Mouse (Mus musculus): Measurements from ENCODE around the gene Reep1. TPM values are rescaled to one million over a fixed set of nuclear protein-coding genes. Genes with fewer than 3 reads are reported as not detected.

Reep1 gene
- 20.8 and 25.0 TPM in 2 replicates for polyA plus RNA-seq (2014; fragmentation: Nextera tagmentation; extraction: Ambion mirVana)

- H3K27me3 ChIP-seq (ENCODE audit: control insufficient read depth, insufficient read depth, low read length): peaks cover 4% of the 10 kb centered on the region; the same call in 1 of the 2 replicates
- peak within 1 kb of the TSS; percentile 72 for H3K4me3 ChIP-seq (ENCODE audit: low read depth, low read length)
- H3K27ac ChIP-seq (ENCODE audit: low read depth, low read length): peak within 1 kb of the TSS; percentile 86
- H3K4me2 ChIP-seq: peak within 1 kb of the TSS; percentile 89
- H3K9me3 ChIP-seq (replicated peaks; ENCODE audit: control insufficient read depth, low read length): no peaks in the 10 kb centered on the region
- under 1% methylated on average over 79 of the region's 91 CpGs for WGBS (ENCODE audit: insufficient replicate concordance)
- peak within 1 kb of the TSS; percentile 75 for H3K9ac ChIP-seq (ENCODE audit: low read depth, low read length)
- ATAC-seq (replicated peaks; ENCODE audit: insufficient number of reproducible peaks, low FRiP score, low TSS enrichment): peak; percentile 83
- H3K4me1 ChIP-seq (ENCODE audit: control insufficient read depth, insufficient read depth, low read length): peaks cover 8% of the 10 kb centered on the region
- H3K36me3 ChIP-seq (ENCODE audit: control insufficient read depth, insufficient read depth, low read length): no peaks in the 10 kb centered on the region
Observed at GRCm38 (mm10) chr6:71707511-71708501, at the start of gene Reep1. Reep1 (plus strand) TSS chr6:71707561.

GRCm38 (mm10) chr6:71658290-71658689 is 49.1 kb upstream of the Reep1 start:
- WGBS (ENCODE audit: insufficient replicate concordance): 22% methylated on average over 2 of the region's 2 CpGs
- 0 out of 2 replicates have a peak overlapping the region, but pooled peaks have one; percentile 22 for H3K27ac ChIP-seq (ENCODE audit: low read depth, low read length)
- no peak overlapping the region for H3K4me3 ChIP-seq (ENCODE audit: low read depth, low read length)
- no peaks in the 10 kb centered on the region for H3K36me3 ChIP-seq (ENCODE audit: control insufficient read depth, insufficient read depth, low read length)
- no peak for ATAC-seq (replicated peaks; ENCODE audit: insufficient number of reproducible peaks, low FRiP score, low TSS enrichment)
- no peak overlapping the region for H3K9ac ChIP-seq (ENCODE audit: low read depth, low read length)
- peaks cover 11% of the 10 kb centered on the region for H3K4me1 ChIP-seq (ENCODE audit: control insufficient read depth, insufficient read depth, low read length)
- no peak overlapping the region for H3K4me2 ChIP-seq
- H3K27me3 ChIP-seq (ENCODE audit: control insufficient read depth, insufficient read depth, low read length): no peaks in the 10 kb centered on the region
- H3K9me3 ChIP-seq (replicated peaks; ENCODE audit: control insufficient read depth, low read length): no peaks in the 10 kb centered on the region

- H3K27ac ChIP-seq (ENCODE audit: low read depth, low read length): no peak overlapping the region
- 74% methylated on average over 1 of the region's 1 CpGs for WGBS (ENCODE audit: insufficient replicate concordance)
- H3K27me3 ChIP-seq (ENCODE audit: control insufficient read depth, insufficient read depth, low read length): no peaks in the 10 kb centered on the region
- H3K4me1 ChIP-seq (ENCODE audit: control insufficient read depth, insufficient read depth, low read length): peaks cover 5% of the 10 kb centered on the region; the same call in 1 of the 2 replicates
- H3K4me2 ChIP-seq: no peak overlapping the region
- no peaks in the 10 kb centered on the region for H3K9me3 ChIP-seq (replicated peaks; ENCODE audit: control insufficient read depth, low read length)
- no peaks in the 10 kb centered on the region for H3K36me3 ChIP-seq (ENCODE audit: control insufficient read depth, insufficient read depth, low read length)
- H3K9ac ChIP-seq (ENCODE audit: low read depth, low read length): no peak overlapping the region
- ATAC-seq (replicated peaks; ENCODE audit: insufficient number of reproducible peaks, low FRiP score, low TSS enrichment): no peak
- no peak overlapping the region for H3K4me3 ChIP-seq (ENCODE audit: low read depth, low read length)
Observed at GRCm38 (mm10) chr6:71664511-71664910, 42.9 kb upstream of the Reep1 start.

- no peaks in the 10 kb centered on the region for H3K27me3 ChIP-seq (ENCODE audit: control insufficient read depth, insufficient read depth, low read length)
- H3K9ac ChIP-seq (ENCODE audit: low read depth, low read length): no peak overlapping the region
- no peak overlapping the region for H3K4me2 ChIP-seq
- 61% methylated on average over 2 of the region's 2 CpGs for WGBS (ENCODE audit: insufficient replicate concordance)
- H3K27ac ChIP-seq (ENCODE audit: low read depth, low read length): no peak overlapping the region
- H3K4me1 ChIP-seq (ENCODE audit: control insufficient read depth, insufficient read depth, low read length): no peaks in the 10 kb centered on the region
- H3K4me3 ChIP-seq (ENCODE audit: low read depth, low read length): no peak overlapping the region
- no peaks in the 10 kb centered on the region for H3K36me3 ChIP-seq (ENCODE audit: control insufficient read depth, insufficient read depth, low read length)
- no peaks in the 10 kb centered on the region for H3K9me3 ChIP-seq (replicated peaks; ENCODE audit: control insufficient read depth, low read length)
- no peak for ATAC-seq (replicated peaks; ENCODE audit: insufficient number of reproducible peaks, low FRiP score, low TSS enrichment)
Observed at GRCm38 (mm10) chr6:71673166-71673565, 34.2 kb upstream of the Reep1 start.

GRCm38 (mm10) chr6:71678891-71679290 is 28.5 kb upstream of the Reep1 start:
- no peak for ATAC-seq (replicated peaks; ENCODE audit: insufficient number of reproducible peaks, low FRiP score, low TSS enrichment)
- H3K4me3 ChIP-seq (ENCODE audit: low read depth, low read length): no peak overlapping the region
- no peaks in the 10 kb centered on the region for H3K27me3 ChIP-seq (ENCODE audit: control insufficient read depth, insufficient read depth, low read length)
- no peak overlapping the region for H3K9ac ChIP-seq (ENCODE audit: low read depth, low read length)
- H3K27ac ChIP-seq (ENCODE audit: low read depth, low read length): no peak overlapping the region
- H3K36me3 ChIP-seq (ENCODE audit: control insufficient read depth, insufficient read depth, low read length): no peaks in the 10 kb centered on the region
- H3K4me2 ChIP-seq: no peak overlapping the region
- 51% methylated on average over 7 of the region's 7 CpGs for WGBS (ENCODE audit: insufficient replicate concordance)
- H3K9me3 ChIP-seq (replicated peaks; ENCODE audit: control insufficient read depth, low read length): no peaks in the 10 kb centered on the region
- no peaks in the 10 kb centered on the region for H3K4me1 ChIP-seq (ENCODE audit: control insufficient read depth, insufficient read depth, low read length)

GRCm38 (mm10) chr6:71695150-71695549 is 12.2 kb upstream of the Reep1 start:
- Histone ChIP-seq H3K9me3 (replicated peaks; ENCODE audit: control insufficient read depth, low read length) (no peaks in the 10 kb centered on the region), H3K9ac (ENCODE audit: low read depth, low read length) (no peak overlapping the region), H3K4me2 (no peak overlapping the region), H3K4me3 (ENCODE audit: low read depth, low read length) (no peak overlapping the region), H3K36me3 (ENCODE audit: control insufficient read depth, insufficient read depth, low read length) (no peaks in the 10 kb centered on the region), H3K27me3 (ENCODE audit: control insufficient read depth, insufficient read depth, low read length) (no peaks in the 10 kb centered on the region), H3K27ac (ENCODE audit: low read depth, low read length) (no peak overlapping the region), H3K4me1 (ENCODE audit: control insufficient read depth, insufficient read depth, low read length) (no peaks in the 10 kb centered on the region)
- WGBS (ENCODE audit: insufficient replicate concordance): 90% methylated on average over 2 of the region's 2 CpGs
- no peak for ATAC-seq (replicated peaks; ENCODE audit: insufficient number of reproducible peaks, low FRiP score, low TSS enrichment)

GRCm38 (mm10) chr6:71695599-71695998 is 11.8 kb upstream of the Reep1 start:
- H3K9me3 ChIP-seq (replicated peaks; ENCODE audit: control insufficient read depth, low read length): no peaks in the 10 kb centered on the region
- H3K4me2 ChIP-seq: no peak overlapping the region
- no peak for ATAC-seq (replicated peaks; ENCODE audit: insufficient number of reproducible peaks, low FRiP score, low TSS enrichment)
- H3K36me3 ChIP-seq (ENCODE audit: control insufficient read depth, insufficient read depth, low read length): no peaks in the 10 kb centered on the region
- no peaks in the 10 kb centered on the region for H3K27me3 ChIP-seq (ENCODE audit: control insufficient read depth, insufficient read depth, low read length)
- 69% methylated on average over 3 of the region's 3 CpGs for whole genome bisulfite sequencing (ENCODE audit: insufficient replicate concordance)
- H3K9ac ChIP-seq (ENCODE audit: low read depth, low read length): no peak overlapping the region
- H3K4me1 ChIP-seq (ENCODE audit: control insufficient read depth, insufficient read depth, low read length): no peaks in the 10 kb centered on the region
- H3K4me3 ChIP-seq (ENCODE audit: low read depth, low read length): no peak overlapping the region
- H3K27ac ChIP-seq (ENCODE audit: low read depth, low read length): no peak overlapping the region

- no peak overlapping the region for H3K4me3 ChIP-seq (ENCODE audit: low read depth, low read length)
- no peaks in the 10 kb centered on the region for H3K36me3 ChIP-seq (ENCODE audit: control insufficient read depth, insufficient read depth, low read length)
- 76% methylated on average over 12 of the region's 12 CpGs for WGBS (ENCODE audit: insufficient replicate concordance)
- peaks cover 4% of the 10 kb centered on the region; the same call in 1 of the 2 replicates for H3K27me3 ChIP-seq (ENCODE audit: control insufficient read depth, insufficient read depth, low read length)
- no peak for ATAC-seq (replicated peaks; ENCODE audit: insufficient number of reproducible peaks, low FRiP score, low TSS enrichment)
- peak overlapping the region; percentile 89; the same call in 1 of the 2 replicates for H3K4me2 ChIP-seq
- no peak overlapping the region for H3K9ac ChIP-seq (ENCODE audit: low read depth, low read length)
- peaks cover 8% of the 10 kb centered on the region for H3K4me1 ChIP-seq (ENCODE audit: control insufficient read depth, insufficient read depth, low read length)
- no peak overlapping the region for H3K27ac ChIP-seq (ENCODE audit: low read depth, low read length)
- no peaks in the 10 kb centered on the region for H3K9me3 ChIP-seq (replicated peaks; ENCODE audit: control insufficient read depth, low read length)
Observed at GRCm38 (mm10) chr6:71706871-71707270, 490 bp upstream of the Reep1 start.
